Mouse (Mus musculus): ENCODE measurements around the gene Trip13.

Trip13 gene

DNA sequence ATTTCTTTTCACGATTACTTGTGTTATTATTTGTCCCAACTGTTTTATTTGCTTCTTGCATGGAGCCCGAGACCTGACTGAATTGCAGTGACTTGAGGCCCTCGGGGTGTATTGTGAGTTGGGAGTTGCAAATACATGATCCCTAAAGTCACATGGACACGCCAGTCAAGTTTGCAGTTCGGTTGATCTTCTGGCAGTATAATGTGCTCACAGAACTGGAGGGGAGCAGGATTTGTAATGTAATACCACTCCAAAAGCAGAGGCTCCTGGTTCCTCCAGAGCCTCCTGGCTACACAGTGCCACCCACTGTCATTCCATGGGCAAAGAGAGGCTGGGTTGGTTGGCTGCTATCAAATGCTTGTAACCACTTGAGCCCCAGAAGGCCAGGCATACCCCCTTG, 51.0 kb downstream of the Trip13 start:
- no peak for DNase-seq (ENCODE audit: low read depth, low spot score)

DNA sequence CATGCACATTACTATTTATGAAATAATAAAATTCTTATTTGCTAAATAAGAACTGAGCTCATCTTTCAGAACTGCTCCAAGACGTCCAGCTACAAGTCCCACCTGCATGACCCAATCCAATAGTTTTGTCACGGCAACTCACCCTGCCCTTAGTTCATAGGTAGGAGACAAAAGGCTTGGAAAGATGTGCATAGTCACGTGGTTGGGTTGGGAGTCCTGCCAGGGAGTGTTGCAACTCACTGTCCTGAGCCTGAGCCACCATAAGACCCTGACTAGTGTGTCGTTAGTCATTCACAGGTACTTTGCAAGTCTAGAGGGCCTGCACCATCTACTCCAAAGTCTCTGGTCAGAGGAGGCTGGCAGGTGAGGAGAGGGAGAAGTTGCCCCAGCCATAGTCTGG, 51.5 kb downstream of the Trip13 start:
- no peak for DNase-seq (ENCODE audit: low read depth, low spot score)

DNA sequence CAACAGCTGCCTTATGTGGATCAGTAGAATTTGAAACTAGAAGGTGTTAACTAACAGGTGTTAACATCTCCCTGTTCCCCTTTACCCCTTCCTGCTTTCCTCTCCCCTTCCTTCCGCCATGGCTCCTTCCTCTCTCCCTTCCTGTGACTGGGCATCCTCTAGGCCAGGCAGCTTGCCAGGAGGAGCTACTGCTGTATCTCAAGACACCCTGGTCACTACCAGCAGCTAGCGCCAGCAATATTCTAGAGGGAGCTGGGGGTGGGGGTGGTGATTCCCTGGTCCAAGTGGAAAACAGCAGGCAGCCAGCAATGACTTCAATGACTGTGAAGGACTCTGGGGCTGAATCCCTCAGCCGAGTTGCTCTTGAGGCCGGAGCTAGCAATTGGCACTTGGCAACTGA, 51.9 kb downstream of the Trip13 start:
- no peak for DNase-seq (ENCODE audit: low read depth, low spot score)

DNA sequence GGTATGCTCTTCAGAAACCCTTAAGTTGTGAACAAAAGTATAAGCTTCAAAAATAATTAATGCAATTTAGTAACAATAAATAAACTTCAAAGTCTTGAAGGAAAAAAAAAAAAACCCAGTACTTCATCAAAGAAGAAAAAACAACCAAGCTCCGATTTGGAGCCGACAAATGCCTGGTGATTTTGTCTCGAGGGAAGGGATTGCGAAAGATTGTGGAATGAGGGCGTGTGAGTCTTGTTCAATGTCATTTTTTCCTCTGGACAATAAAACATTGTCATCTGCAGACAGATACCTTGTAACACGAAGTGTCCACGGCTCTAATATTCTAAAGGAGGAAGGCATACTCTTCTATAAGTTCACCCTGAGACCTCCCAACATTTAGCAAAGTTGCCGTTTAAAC, 56.2 kb downstream of the Trip13 start:
- DNase-seq (ENCODE audit: low read depth, low spot score) = no peak

DNA sequence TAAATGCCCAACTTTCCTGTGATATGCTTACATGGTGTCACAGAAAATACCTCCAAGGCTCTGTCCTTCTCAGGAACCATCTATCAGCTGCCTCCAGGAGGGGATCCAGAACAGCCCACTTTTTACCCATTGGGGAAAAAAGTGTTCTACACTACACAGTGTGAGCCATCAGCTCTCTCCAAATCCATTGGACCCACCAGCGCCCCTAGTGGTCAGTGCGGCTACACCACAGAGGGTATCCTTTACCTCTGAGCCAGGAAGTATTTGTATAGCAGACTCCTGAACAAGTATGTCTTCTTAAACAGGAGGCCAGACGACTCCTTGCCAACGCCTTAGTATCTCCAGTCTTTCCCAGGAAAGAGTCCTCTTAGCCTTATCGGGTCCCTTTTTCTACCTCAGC, 57.8 kb downstream of the Trip13 start:
- DNase-seq (ENCODE audit: low read depth, low spot score) = peak; percentile 22

DNA sequence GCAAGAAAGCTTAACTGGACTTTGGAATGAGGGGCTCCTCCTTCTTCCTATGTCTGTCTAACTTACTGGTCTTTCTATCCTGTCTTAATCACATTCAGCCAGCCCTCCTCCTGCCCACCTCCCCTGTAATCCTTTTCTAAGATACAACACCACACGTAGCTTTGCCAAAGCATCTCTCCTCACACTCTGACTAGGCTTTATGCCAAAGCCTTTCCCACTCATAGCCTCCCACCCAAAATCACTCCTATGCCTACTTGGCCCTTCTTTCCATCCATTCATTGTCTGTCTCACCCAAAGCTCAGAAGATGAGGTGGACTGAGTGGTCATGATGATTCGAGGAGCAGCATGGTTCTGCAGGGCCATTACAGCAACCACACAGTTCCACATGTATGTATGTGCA, 65.4 kb downstream of the Trip13 start:
- DNase-seq (ENCODE audit: low read depth, low spot score) = no peak
